Mouse (Mus musculus) testis, adult 2 months (tissue): ENCODE results near the gene Shld1.

Source experiments
- CTCF ChIP-seq: fragments of 200-500 bp; IDR thresholded peaks from 2 replicates; pipeline ENCODE4 v1.5.1; 2012; ENCODE audit warnings: low read depth, mild to moderate bottlenecking, inconsistent platforms, low read length, moderate library complexity; ENCODE audit not compliant: control insufficient read depth, insufficient read depth, insufficient replicate concordance
- POLR2A ChIP-seq: fragments of 200-500 bp; IDR thresholded peaks from 2 replicates; pipeline ENCODE4 v1.6.1; 2012; ENCODE audit warnings: low read depth, mild to moderate bottlenecking, inconsistent platforms, low read length, moderate library complexity; ENCODE audit not compliant: control insufficient read depth

- no peak for TF ChIP-seq CTCF
- peak; percentile 37; the same call in 1 of the 2 replicates for TF ChIP-seq POLR2A
These were observed at the start of gene Shld1 for GRCm38 (mm10) chr2:132686756-132687737.
